Mouse (Mus musculus): ENCODE results near the gene Prpf39. TPM values are rescaled to one million over a fixed set of nuclear protein-coding genes. Genes with fewer than 3 reads are reported as not detected.
A peak's percentile ranks its signal among the peaks of the same experiment; 100 is the strongest.

Gene Prpf39
- polyA plus RNA-seq (2012; rRNA removed) = 1.1 and 2.2 TPM in 2 replicates

GRCm38 (mm10) chr12:65036190-65036870 lies at the start of gene Prpf39:
Gene Prpf39, plus strand, starts transcription at chr12:65036333.
- TF ChIP-seq CTCF (IDR thresholded peaks at IDR 0.05; ENCODE audit: extremely low read depth, insufficient read length, insufficient replicate concordance, low read depth, low read length) (no peak), POLR2A (IDR thresholded peaks at IDR 0.05; ENCODE audit: low read depth, low read length) (peak; percentile 69; the same call in 1 of the 2 replicates)
- Histone ChIP-seq H3K36me3 (ENCODE audit: control insufficient read depth, insufficient read depth, low read length) (no peaks in the 10 kb centered on the region), H3K27ac (ENCODE audit: insufficient read depth, low read depth, low read length) (peak within 1 kb of the TSS; percentile 89), H3K27me3 (ENCODE audit: control insufficient read depth, insufficient read depth, low read length) (no peaks in the 10 kb centered on the region), H3K4me1 (ENCODE audit: control insufficient read depth, insufficient read depth, insufficient read length, low read length) (no peaks in the 10 kb centered on the region), H3K4me3 (ENCODE audit: low read depth, low read length) (peak within 1 kb of the TSS; percentile 99)
- WGBS = under 1% methylated on average over 65 of the region's 65 CpGs

- no peak overlapping the region for H3K27ac ChIP-seq (ENCODE audit: insufficient read depth, low read depth, low read length)
- H3K27me3 ChIP-seq (ENCODE audit: control insufficient read depth, insufficient read depth, low read length) = no peaks in the 10 kb centered on the region
- H3K4me3 ChIP-seq (ENCODE audit: low read depth, low read length) = no peak overlapping the region
- peaks cover 31% of the 10 kb centered on the region for H3K36me3 ChIP-seq (ENCODE audit: control insufficient read depth, insufficient read depth, low read length)
- 72% methylated on average over 3 of the region's 3 CpGs for WGBS
- H3K4me1 ChIP-seq (ENCODE audit: control insufficient read depth, insufficient read depth, insufficient read length, low read length) = no peaks in the 10 kb centered on the region
- TF ChIP-seq POLR2A (IDR thresholded peaks at IDR 0.05; ENCODE audit: low read depth, low read length) (no peak), CTCF (IDR thresholded peaks at IDR 0.05; ENCODE audit: extremely low read depth, insufficient read length, insufficient replicate concordance, low read depth, low read length) (no peak)
These were observed 28.4 kb upstream of the Prpf39 start for GRCm38 (mm10) chr12:65007725-65008124.

DNA sequence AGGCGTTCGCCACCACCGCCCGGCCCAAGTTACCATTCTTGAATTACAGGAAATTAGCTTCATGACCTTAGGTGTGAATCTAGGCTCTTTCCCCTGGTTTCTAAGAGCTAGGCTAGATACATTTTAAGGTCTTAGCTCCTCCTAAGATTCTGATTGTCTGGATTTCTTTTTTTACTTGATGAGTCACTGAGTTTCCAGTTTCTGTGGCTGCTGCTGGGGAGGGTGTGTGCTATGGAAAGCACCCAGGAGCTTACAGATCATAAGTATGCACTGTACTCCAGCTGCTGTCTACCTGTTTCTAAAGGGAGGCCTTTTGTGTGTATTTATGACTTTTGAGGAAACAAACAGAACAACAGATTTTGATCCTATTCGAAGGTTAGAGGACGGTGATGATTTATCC lies 13.3 kb upstream of the Prpf39 start:
- Histone ChIP-seq H3K27ac (ENCODE audit: insufficient read depth, low read depth, low read length) (no peak overlapping the region), H3K4me1 (ENCODE audit: control insufficient read depth, insufficient read depth, insufficient read length, low read length) (no peaks in the 10 kb centered on the region), H3K4me3 (ENCODE audit: low read depth, low read length) (no peak overlapping the region), H3K36me3 (ENCODE audit: control insufficient read depth, insufficient read depth, low read length) (peaks cover 8% of the 10 kb centered on the region), H3K27me3 (ENCODE audit: control insufficient read depth, insufficient read depth, low read length) (no peaks in the 10 kb centered on the region)
- WGBS = 99% methylated on average over 6 of the region's 6 CpGs
- no peak for TF ChIP-seq POLR2A (IDR thresholded peaks at IDR 0.05; ENCODE audit: low read depth, low read length)

GRCm38 (mm10) chr12:65035839-65036189 lies 319 bp upstream of the Prpf39 start:
- H3K27me3 ChIP-seq (ENCODE audit: control insufficient read depth, insufficient read depth, low read length) = no peaks in the 10 kb centered on the region
- peak overlapping the region; percentile 89; the same call in 1 of the 2 replicates for H3K27ac ChIP-seq (ENCODE audit: insufficient read depth, low read depth, low read length)
- no peaks in the 10 kb centered on the region for H3K36me3 ChIP-seq (ENCODE audit: control insufficient read depth, insufficient read depth, low read length)
- no peak for TF ChIP-seq POLR2A (IDR thresholded peaks at IDR 0.05; ENCODE audit: low read depth, low read length)
- TF ChIP-seq CTCF (IDR thresholded peaks at IDR 0.05; ENCODE audit: extremely low read depth, insufficient read length, insufficient replicate concordance, low read depth, low read length) = no peak
- 44% methylated on average over 8 of the region's 8 CpGs for WGBS
- peak overlapping the region; percentile 99 for H3K4me3 ChIP-seq (ENCODE audit: low read depth, low read length)
- H3K4me1 ChIP-seq (ENCODE audit: control insufficient read depth, insufficient read depth, insufficient read length, low read length) = no peaks in the 10 kb centered on the region

DNA sequence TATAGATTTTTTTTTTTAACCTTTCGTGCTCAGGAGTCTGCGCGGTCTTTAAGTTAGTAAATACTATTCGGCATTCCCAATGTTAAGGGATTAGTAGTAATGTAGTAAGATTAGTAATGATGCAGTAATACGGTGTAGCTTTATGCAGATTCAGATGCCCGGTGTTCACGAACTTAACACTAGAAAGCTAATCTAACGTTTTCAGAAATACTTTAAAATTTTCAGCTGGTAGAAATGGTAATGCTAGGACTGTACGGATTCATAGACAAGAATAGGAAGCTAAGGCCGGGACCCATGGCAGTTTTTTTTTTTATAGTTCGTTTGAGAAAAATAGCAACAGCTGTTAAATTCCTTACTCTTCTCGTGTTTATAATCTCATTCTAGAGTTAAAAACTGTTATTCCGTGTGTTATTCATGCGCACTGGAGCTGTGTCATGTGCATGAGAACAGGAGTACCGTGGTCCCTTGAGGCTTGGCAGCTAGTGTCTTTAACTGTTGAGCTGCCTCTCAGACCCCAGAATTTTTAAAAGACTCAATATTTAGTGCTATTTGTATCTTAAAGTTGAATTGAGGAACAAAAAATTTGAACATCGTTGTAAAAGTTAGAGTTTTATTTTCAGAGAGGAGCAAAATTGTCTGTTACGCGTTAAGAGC lies 886 bp downstream of the Prpf39 start:
- TF ChIP-seq POLR2A (IDR thresholded peaks at IDR 0.05; ENCODE audit: low read depth, low read length) = no peak
- TF ChIP-seq CTCF (IDR thresholded peaks at IDR 0.05; ENCODE audit: extremely low read depth, insufficient read length, insufficient replicate concordance, low read depth, low read length) = no peak
- no peaks in the 10 kb centered on the region for H3K27me3 ChIP-seq (ENCODE audit: control insufficient read depth, insufficient read depth, low read length)
- no peaks in the 10 kb centered on the region for H3K4me1 ChIP-seq (ENCODE audit: control insufficient read depth, insufficient read depth, insufficient read length, low read length)
- WGBS = 4% methylated on average over 18 of the region's 18 CpGs
- peak overlapping the region; percentile 99 for H3K4me3 ChIP-seq (ENCODE audit: low read depth, low read length)
- H3K36me3 ChIP-seq (ENCODE audit: control insufficient read depth, insufficient read depth, low read length) = no peaks in the 10 kb centered on the region
- H3K27ac ChIP-seq (ENCODE audit: insufficient read depth, low read depth, low read length) = no peak overlapping the region

DNA sequence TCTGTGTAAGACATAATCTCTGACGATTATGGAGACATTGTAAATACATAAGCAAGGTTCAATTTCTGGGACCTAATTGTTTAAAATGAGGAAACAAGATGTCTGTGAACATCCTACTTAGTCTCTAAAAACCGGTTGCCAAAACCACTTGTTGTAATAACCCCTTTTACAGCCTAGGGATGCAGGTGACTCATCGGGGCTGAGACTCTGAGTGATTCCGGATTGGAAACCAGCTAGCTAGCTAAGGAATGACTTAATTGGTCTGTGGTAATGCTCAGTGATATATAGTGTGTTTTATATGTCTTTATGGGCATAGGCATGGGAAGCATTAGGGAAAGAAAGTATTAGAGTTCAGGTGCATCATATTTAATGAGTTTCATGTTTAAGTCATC lies 1.4 kb downstream of the Prpf39 start:
- Histone ChIP-seq H3K4me3 (ENCODE audit: low read depth, low read length) (no peak overlapping the region), H3K27ac (ENCODE audit: insufficient read depth, low read depth, low read length) (no peak overlapping the region), H3K4me1 (ENCODE audit: control insufficient read depth, insufficient read depth, insufficient read length, low read length) (no peaks in the 10 kb centered on the region), H3K36me3 (ENCODE audit: control insufficient read depth, insufficient read depth, low read length) (peaks cover 2% of the 10 kb centered on the region; the same call in 1 of the 2 replicates), H3K27me3 (ENCODE audit: control insufficient read depth, insufficient read depth, low read length) (no peaks in the 10 kb centered on the region)
- TF ChIP-seq CTCF (IDR thresholded peaks at IDR 0.05; ENCODE audit: extremely low read depth, insufficient read length, insufficient replicate concordance, low read depth, low read length) (no peak), POLR2A (IDR thresholded peaks at IDR 0.05; ENCODE audit: low read depth, low read length) (no peak)
- WGBS = 2% methylated on average over 4 of the region's 4 CpGs

- Histone ChIP-seq H3K36me3 (ENCODE audit: control insufficient read depth, insufficient read depth, low read length) (peaks cover 34% of the 10 kb centered on the region), H3K27ac (ENCODE audit: insufficient read depth, low read depth, low read length) (no peak overlapping the region), H3K4me3 (ENCODE audit: low read depth, low read length) (no peak overlapping the region), H3K27me3 (ENCODE audit: control insufficient read depth, insufficient read depth, low read length) (no peaks in the 10 kb centered on the region), H3K4me1 (ENCODE audit: control insufficient read depth, insufficient read depth, insufficient read length, low read length) (no peaks in the 10 kb centered on the region)
- TF ChIP-seq POLR2A (IDR thresholded peaks at IDR 0.05; ENCODE audit: low read depth, low read length) = no peak
- no peak for TF ChIP-seq CTCF (IDR thresholded peaks at IDR 0.05; ENCODE audit: extremely low read depth, insufficient read length, insufficient replicate concordance, low read depth, low read length)
These were observed 12.7 kb downstream of the Prpf39 start for GRCm38 (mm10) chr12:65048799-65049198.
